ENCODE assay signal across 27 mouse cellular contexts in the genomic region with DNA sequence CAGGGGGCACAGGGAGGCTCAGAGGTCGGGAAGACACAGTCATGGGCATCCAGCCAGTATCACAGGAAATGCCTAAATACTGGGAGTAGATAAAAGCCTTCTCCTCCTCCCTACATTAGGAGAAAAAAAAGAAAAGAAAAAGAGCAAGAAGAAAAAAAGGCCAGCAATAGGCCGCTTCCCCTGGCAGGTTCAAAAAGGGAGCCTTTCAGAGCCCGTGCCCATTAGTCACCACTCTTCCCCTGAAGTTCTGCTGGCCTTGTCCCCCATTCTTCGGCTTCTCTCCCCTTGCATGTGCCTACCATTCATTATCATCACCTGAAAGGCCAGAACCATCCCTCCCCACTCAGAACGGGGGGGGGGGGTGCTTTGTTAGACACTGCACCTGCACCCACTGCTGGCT.
DNase-seq lines count a peak whose midpoint lies in the region; ATAC-seq and TF ChIP-seq lines count a peak whose summit lies in the region.
"Had no signal": no experiment of that assay in that cellular context is flagged by ENCODE, and none has a peak within 500 bp of the region (broad histone marks: within the 10 kb centered on the region; RNA-seq: fewer than 3 reads in every experiment).

No protein-coding gene starts in this region.

- no peak for TF ChIP-seq EP300 in lung, postnatal 0 days (IDR thresholded peaks at IDR 0.05)

- H3K9me3 ChIP-seq in lung, embryonic 14.5 days (ENCODE audit: low read depth, low read length) = no peaks in the 10 kb centered on the region
- no peaks in the 10 kb centered on the region for H3K9me3 ChIP-seq in lung, postnatal 0 days (ENCODE audit: low read length)
- H3K9me3 ChIP-seq: embryonic facial prominence, embryonic 10.5 days; embryonic facial prominence, embryonic 13.5 days; forebrain, embryonic 12.5 days; forebrain, embryonic 15.5 days; heart, embryonic 10.5 days; heart, embryonic 13.5 days had no signal

- no peak for ATAC-seq in lung, embryonic 14.5 days (ENCODE audit: insufficient read depth)
- no peak for ATAC-seq in lung, postnatal 0 days
- ATAC-seq: forebrain, embryonic 15.5 days; hindbrain, postnatal 0 days; inflammation-experienced regulatory T-cells, adult 6 months; intestine, embryonic 16.5 days; Patski had no signal

- H3K4me1 ChIP-seq in lung, embryonic 14.5 days (ENCODE audit: insufficient read depth) = peaks cover 17% of the 10 kb centered on the region
- no peaks in the 10 kb centered on the region for H3K4me1 ChIP-seq in lung, postnatal 0 days (ENCODE audit: insufficient read depth, low read depth, low read length)

- no peak overlapping the region for H3K4me3 ChIP-seq in lung, embryonic 14.5 days (ENCODE audit: low read depth, low read length)
- no peak overlapping the region for H3K4me3 ChIP-seq in lung, postnatal 0 days (ENCODE audit: low read depth, low read length)
- H3K4me3 ChIP-seq: embryonic facial prominence, embryonic 10.5 days; embryonic facial prominence, embryonic 13.5 days; erythroblast, embryonic 14.5 days; forebrain, embryonic 12.5 days; forebrain, embryonic 15.5 days; heart, adult 2 months; heart, embryonic 10.5 days; heart, embryonic 13.5 days had no signal

- 51% methylated on average over 5 of the region's 5 CpGs for WGBS in lung, embryonic 14.5 days
- WGBS in lung, postnatal 0 days = 50% methylated on average over 5 of the region's 5 CpGs

- TF ChIP-seq CTCF in lung, embryonic 14.5 days (IDR thresholded peaks at IDR 0.05; ENCODE audit: low read depth) = no peak
- TF ChIP-seq CTCF in lung, postnatal 0 days (IDR thresholded peaks at IDR 0.05) = no peak
- no peak for TF ChIP-seq CTCF in brain, embryonic 14.5 days (IDR thresholded peaks at IDR 0.05; ENCODE audit: borderline replicate concordance, extremely low read depth, insufficient read depth, insufficient read length)

- H3K36me3 ChIP-seq in lung, embryonic 14.5 days (ENCODE audit: insufficient read depth) = no peaks in the 10 kb centered on the region
- no peaks in the 10 kb centered on the region for H3K36me3 ChIP-seq in lung, postnatal 0 days (ENCODE audit: insufficient read depth, low read length)
- H3K36me3 ChIP-seq: embryonic facial prominence, embryonic 10.5 days; embryonic facial prominence, embryonic 13.5 days; forebrain, embryonic 12.5 days; forebrain, embryonic 15.5 days; heart, embryonic 10.5 days; heart, embryonic 13.5 days had no signal

- TF ChIP-seq POLR2A in brain, embryonic 14.5 days (IDR thresholded peaks at IDR 0.05; ENCODE audit: borderline replicate concordance, extremely low read depth, insufficient read depth, insufficient read length, poor library complexity, severe bottlenecking) = no peak

- H3K4me2 ChIP-seq in lung, embryonic 14.5 days = no peak overlapping the region
- no peak overlapping the region for H3K4me2 ChIP-seq in lung, postnatal 0 days (replicated peaks; ENCODE audit: low read depth, low read length)
- H3K4me2 ChIP-seq: embryonic facial prominence, embryonic 13.5 days; forebrain, embryonic 12.5 days; forebrain, embryonic 15.5 days; heart, embryonic 13.5 days; hindbrain, embryonic 14.5 days had no signal

- DNase-seq in adrenal gland, adult (ENCODE audit: inconsistent age in 2 of 2, low spot score in 1 of 2) = peak; percentile 50 to 69
- DNase-seq in adrenal gland, postnatal 4 days (ENCODE audit: low spot score in 2 of 2) = no peak
- DNase-seq in lung, embryonic 14.5 days = peak; percentile 66
- DNase-seq in lung, postnatal 0 days (ENCODE audit: low spot score) = no peak
- DNase-seq in adrenal gland, postnatal 10 days = peak; percentile 29
- DNase-seq in brain, embryonic 14.5 days (ENCODE audit: low read depth) = peak; percentile 35
- DNase-seq in heart, adult 11 months = no peak
- DNase-seq: cerebellum, adult 11 months; cerebellum, adult 2 months; cerebellum, adult 9-11 months; cerebellum, postnatal 36 days; embryo, embryonic 11 days; gastrocnemius, postnatal 25 days; heart, adult 2 months; heart, postnatal 4 days had no signal

- no peaks in the 10 kb centered on the region for H3K27me3 ChIP-seq in lung, embryonic 14.5 days (ENCODE audit: insufficient read depth, low read length)
- no peaks in the 10 kb centered on the region for H3K27me3 ChIP-seq in lung, postnatal 0 days (replicated peaks; ENCODE audit: insufficient read depth, low read length)
- H3K27me3 ChIP-seq: forebrain, embryonic 15.5 days had no signal

- no peak overlapping the region for H3K9ac ChIP-seq in lung, embryonic 14.5 days
- H3K9ac ChIP-seq in lung, postnatal 0 days (replicated peaks; ENCODE audit: low read depth) = no peak overlapping the region
- H3K9ac ChIP-seq: embryonic facial prominence, embryonic 13.5 days; forebrain, embryonic 12.5 days; forebrain, embryonic 15.5 days; heart, embryonic 13.5 days; hindbrain, embryonic 14.5 days had no signal

- peak overlapping the region; percentile 73; the same call in 1 of the 2 replicates for H3K27ac ChIP-seq in lung, embryonic 14.5 days (ENCODE audit: low read depth)
- no peak overlapping the region for H3K27ac ChIP-seq in lung, postnatal 0 days (ENCODE audit: low read length)
- H3K27ac ChIP-seq: embryonic facial prominence, embryonic 10.5 days; embryonic facial prominence, embryonic 13.5 days; forebrain, embryonic 12.5 days; forebrain, embryonic 15.5 days; heart, adult 2 months; heart, embryonic 10.5 days; heart, embryonic 13.5 days; hindbrain, embryonic 14.5 days; hindbrain, postnatal 0 days had no signal

Comparison
In these comparisons a context has a peak if more than half of its experiments do, and no peak if none do; other contexts are left out.
1. DNase-seq: peak in adrenal gland, adult (2 of 2), lung, embryonic 14.5 days (single experiment), adrenal gland, postnatal 10 days (single experiment) and brain, embryonic 14.5 days (single experiment); none in adrenal gland, postnatal 4 days (0 of 2), lung, postnatal 0 days (single experiment) and heart, adult 11 months (single experiment).